Mouse (Mus musculus): ENCODE results near the gene Myom1.

Gene Myom1

DNA sequence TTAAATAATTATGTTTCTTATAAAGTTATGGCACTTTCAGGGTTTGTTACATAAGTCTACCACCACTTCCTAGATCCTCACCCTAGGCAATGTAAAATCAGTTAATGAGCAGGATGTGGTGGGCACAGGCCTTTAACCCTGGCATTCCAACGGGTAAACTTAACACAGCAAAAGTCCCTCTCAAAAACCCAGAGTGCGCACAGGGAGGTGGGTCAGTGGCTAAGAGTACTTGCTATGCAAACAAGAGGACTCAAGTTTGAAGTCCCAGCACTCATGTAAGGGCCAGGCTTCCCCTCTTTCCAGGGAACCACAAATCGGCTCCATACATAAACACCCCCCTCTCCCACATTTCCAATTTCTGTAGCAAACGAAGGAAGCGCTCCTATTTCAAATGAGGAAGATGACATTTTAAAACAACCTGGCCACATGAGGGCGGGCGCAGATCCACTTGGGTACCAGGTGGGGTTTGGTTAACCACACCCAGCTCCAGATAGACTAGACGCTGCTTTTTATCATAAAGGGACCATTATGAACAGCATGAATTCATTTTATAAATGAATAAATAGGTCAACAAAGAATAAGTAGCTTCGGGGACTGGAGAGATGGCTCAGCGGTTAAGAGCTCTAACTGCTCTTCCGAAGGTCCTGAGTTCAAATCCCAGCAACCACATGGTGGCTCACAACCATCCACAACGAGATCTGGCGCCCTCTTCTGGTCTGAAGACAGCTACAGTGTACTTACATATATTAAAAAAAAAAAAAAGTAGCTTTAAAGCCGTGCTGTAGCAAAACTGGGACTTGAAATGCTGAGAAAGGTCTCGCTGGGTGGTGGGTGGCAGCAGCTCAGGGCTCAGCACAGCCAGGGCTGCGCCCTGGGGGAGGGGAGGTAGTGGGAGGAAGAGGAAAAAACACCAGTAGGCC, 10.5 kb upstream of the Myom1 start:
- DNase-seq (ENCODE audit: low spot score) = no peak

DNA sequence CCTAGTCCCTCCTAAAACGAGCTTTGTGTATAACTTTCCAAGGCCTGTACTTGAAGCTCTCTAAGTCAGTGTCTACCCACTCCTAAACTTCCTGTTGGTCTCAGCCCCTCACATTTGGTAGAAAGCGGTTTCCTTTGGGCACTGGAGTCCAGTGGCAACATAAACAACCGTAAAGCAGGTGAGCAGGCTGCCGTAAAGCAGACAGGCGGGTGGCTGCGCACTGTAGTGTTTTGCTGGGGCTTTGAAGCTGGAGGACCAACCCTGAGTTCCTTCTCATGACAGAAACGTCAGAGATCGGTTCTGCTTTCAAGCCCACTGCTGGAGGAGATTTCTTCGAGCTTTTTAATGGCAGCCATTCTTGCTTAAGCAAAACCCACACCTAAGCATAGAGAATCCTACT, 9.8 kb upstream of the Myom1 start:
- DNase-seq (ENCODE audit: low spot score) = no peak

DNA sequence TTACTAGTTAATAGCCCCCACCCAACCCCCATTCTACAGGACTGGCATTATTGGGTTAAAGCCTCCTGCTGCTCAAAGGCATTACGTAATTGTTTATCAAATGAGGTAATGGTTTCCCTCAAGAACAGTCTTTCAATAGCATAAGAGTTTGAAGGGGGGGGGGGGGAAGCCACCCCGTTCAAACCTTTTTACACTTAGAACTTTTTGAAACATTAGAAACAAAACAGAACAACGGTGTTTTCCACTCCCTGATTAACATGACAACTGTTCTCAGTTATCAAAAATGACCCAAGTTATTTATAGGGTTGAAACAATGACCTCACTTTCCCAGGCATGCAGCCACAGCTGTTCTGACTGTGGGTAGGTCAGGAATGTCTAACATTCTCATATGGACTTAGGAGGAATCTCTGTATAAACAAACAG, 9.0 kb upstream of the Myom1 start:
- DNase-seq (ENCODE audit: low spot score) = no peak

DNA sequence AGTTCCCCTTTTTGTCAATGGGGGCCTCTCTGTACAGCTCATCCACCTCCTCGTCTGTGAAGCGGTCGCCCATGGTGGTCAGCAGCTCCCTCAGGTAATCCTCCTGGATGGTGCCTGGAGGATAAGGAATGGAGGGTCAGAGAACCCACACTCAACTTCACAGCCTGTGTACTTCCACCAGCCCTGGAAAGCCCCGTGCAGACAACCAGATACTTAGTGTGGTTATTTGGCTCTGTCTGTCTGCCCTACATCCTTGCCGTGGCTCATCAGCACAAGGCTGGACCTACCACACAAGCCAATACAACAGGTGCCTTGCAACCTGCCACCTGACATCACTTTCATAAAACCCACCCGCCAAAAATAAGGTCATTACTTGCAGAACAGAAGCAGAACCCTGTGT, 7.8 kb upstream of the Myom1 start:
- no peak for DNase-seq (ENCODE audit: low spot score)

DNA sequence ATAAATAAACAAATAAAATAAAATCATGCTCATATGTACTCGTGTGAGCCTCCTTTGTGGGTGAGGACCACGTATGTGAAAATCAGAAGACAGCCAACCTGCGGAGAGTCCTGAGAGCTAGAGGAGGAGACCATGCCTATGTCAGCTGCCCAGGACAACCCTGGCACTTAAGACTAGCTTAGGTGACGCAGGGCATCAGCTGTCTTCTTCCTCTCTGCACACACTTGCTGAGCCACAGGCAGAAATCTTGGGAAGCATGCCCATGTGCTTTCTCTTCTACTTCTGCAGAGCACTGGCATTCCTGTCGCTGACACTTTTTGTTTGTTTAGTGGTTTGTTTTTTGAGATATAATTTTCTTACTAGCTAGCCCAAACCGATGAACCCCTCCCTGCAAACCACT, 6.9 kb upstream of the Myom1 start:
- DNase-seq (ENCODE audit: low spot score) = no peak

DNA sequence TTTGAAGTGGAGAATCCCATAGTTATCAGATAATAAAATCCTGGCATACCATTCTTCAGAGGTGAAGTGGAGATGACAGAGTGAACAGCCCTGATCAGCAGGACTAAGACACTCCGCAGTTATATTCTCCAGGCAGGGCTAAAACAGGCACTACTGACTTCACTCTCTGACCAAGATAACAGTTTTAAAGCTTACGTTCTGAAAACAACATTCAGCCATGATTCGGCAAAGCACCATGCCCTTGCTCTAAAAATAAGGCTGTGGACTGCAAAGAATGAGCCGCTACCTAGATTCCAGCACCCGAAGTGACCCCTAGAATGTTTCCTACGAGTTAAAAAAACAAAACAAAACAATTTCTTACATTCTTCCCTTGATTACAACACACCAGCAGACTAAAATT, 4.6 kb upstream of the Myom1 start:
- DNase-seq (ENCODE audit: low spot score) = no peak

DNA sequence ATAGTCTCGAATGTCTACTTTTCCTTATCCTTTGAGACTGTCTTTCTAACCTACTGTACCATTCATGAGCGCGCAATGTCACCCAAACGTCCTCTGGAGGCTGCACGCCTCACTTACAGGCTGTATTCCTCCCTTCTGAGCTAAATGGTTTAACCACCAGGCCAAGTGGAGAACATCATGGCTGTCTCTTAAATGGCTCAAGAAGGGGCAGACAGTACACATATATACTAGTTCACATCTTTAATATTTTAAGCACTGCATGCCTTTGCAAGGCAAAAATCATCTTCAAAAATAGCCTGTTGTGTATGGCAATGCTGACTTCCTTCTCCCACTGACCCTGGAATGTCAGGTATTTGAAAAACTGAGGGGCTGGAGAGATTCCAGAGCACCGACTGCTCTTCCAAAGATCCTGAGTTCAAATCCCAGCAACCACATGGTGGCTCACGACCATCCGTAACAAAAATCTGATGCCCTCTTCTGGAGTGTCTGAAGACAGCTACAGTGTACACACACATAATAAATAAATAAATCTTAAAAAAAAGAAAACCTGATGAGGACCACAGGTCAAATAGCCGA, 3.9 kb upstream of the Myom1 start:
- no peak for DNase-seq (ENCODE audit: low spot score)

DNA sequence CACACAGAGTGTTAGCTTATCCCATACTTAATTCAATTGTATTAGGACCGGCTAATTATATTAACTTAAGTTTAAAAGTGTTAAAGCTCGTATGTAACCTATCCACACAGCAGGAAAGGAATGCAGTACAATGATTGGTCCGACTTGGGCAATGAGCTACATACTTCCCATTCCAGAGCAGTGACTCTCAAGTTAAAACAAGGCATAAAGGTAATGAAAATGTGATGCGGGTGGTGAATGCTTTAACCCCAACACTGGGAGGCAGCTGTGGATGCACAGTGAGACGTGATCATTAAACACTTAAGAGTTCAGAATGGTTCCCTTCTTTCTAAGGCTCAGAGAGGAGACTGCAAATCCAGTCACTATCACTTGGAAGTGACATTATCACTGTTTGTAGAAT, 3.2 kb upstream of the Myom1 start:
- no peak for DNase-seq (ENCODE audit: low spot score)

DNA sequence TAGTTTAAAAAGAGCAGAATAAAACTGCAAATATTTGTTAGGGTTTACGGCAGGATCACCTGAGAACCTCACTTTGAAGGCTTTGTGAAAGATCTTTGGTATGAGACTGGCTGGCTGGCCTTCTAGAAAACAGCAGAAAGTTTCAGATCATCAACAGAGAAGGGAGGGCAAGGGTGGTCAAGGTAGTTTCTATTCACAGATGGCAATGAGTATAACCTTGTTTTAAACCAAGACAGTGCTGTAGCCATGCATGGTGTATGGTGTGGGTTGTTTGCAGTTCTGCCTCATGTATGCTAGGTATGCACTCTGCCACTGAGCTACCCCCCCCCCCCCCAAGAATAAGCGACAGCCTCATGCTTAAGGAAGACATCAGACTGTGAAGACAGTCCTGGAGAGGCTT, 2.2 kb upstream of the Myom1 start:
- DNase-seq (ENCODE audit: low spot score) = no peak

DNA sequence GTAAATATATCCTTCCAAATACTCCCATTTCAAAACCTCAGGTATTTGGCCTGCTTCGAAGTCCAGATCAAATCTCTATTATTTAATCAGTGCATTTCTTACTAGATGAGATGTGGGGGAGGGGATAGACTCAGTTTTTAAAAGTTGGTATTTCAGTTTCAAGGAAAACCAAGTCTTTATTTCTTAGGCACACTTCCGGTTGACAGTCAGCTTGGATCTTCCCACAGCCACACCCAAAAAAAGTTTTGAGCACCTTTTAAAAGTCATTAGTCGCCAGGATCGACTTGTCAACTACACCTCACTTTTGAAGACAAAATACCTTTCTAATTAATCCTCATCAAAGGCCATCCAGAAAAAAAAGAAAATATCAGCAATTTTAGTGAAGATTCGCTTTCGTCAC, 1.4 kb upstream of the Myom1 start:
- no peak for DNase-seq (ENCODE audit: low spot score)

DNA sequence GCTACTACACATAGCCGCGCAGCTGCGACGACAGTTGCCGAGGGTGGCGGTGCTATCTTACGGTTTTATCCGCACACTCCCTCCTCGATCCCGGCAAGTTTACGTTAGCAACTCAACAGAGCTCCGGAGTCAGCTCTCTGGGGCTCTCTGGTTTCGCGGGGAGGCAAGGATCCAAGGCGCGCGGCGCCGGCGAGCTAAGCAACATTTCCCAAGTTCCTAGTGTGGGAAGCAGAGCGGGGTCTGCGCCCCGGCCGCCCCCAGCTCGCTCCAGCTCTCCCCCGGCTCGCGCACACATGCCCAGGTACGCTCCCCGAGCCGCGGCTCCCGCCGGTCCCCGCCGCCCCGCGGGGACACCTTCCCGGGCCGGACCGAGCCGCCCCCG, 743 bp upstream of the Myom1 start:
- no peak for DNase-seq (ENCODE audit: low spot score)

DNA sequence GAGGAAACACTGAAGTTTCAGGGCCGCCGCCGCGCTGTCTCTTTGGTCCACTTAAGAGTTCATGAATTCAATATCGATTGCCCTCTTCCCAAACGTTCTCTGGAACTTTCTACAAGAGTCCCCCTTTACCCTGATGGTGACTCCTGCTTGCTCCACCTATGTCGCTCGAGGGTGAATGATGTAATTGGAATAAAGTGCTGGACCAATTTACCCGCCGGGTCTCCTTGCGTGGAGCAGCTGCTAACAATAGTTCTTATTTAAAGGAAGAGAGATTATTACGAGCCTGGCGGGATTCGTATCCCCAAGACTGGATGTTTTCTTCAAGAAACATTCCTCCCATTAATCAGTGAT, 286 bp downstream of the Myom1 start, which contains the start of gene Myl12a:
TSS of gene Myl12a (minus strand) at position 135 of the 351 bp plus-strand sequence.
- no peak for DNase-seq (ENCODE audit: low spot score)

DNA sequence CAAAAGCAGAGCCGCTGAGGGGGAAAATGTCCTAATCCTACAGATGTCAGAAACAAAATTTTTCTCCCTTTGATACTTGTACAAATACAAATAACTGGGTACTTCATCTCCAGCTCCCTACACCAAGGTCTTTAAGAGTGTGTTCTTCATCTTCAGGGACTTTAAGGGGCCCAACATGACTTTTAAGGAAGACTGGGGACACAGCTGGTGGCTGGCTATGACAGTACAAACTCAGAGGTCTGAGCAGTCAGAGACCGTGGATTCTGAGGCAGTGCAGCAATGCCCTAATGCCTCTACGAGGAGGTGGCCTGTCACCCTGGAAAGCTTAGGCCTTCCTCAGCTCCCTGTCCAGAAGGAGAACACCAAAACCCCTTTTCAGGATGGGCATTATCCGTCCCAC, 679 bp downstream of the Myom1 start:
- DNase-seq (ENCODE audit: low spot score) = no peak

DNA sequence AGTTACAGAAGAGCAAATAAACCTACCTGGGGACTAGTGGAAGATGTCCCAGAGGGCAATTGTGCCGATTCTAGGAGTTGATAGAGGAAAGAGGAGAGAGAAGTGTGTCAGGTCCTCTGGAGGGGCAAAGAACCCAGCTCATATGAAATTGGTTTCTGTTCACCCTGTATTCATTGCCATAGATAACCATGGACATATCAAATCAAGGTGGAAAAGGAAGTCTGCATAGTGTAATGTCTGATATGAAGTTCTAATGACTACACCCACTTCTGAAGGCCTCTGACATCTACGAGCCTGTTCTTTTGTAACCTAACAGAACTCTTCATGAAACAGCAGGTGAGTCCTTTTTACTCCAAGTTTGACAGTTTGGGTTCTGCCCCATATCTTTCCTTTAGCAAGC, 1.3 kb downstream of the Myom1 start:
- no peak for DNase-seq (ENCODE audit: low spot score)

DNA sequence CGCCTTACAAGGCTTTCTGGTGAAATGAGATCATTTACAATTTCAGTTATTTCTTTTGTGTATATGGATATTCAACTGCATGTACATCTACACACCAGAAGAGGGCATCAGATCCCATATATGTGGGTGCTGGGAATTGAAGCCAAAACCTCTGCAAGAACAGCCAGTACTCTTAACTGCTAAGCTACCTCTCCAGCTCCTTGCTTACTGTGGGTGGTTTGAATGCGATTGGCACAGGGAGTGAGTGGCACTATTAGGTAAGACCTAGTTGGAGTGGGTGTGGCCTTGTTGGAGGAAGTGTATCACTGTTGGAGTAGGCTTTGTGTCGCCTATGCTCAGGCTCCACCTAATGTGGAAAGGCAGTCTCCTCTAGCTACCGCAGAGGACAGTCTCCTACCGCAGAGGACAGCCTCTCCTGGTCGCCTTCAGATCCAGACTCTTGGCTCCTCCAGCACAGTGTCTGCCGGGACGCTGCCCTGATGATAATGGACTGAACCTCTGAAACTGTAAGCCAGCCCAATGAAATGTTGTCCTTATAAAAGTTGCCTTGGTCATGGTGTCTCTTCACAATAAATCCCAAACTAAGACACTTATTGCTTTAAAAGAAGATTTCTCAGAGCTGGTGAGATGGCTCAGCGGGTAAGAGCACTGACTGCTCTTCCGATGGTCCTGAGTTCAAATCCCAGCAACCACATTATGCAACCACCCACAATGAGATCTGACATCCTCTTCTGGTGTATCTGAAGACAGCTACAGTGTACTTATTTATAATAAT, 1.9 kb downstream of the Myom1 start:
- no peak for DNase-seq (ENCODE audit: low spot score)

DNA sequence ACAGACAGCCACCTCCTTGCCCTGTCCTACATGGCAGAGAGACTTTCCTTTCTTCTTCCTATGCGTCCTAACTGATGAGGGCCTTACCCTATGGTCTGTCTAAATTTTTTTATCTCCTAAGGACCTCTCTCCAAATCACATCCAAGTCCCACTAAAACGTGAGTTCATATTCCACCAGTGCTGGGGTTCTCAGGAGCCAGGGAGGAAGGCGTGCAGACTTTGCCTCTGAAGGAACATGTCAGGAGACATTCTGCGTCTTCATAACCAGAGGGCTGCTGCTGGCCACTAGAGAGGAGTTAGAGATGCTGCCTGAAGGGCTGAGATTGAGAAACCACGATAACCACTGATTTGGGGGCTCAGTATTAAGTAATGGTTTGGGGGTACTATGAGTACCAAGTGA, 4.5 kb downstream of the Myom1 start:
- DNase-seq (ENCODE audit: low spot score) = no peak

DNA sequence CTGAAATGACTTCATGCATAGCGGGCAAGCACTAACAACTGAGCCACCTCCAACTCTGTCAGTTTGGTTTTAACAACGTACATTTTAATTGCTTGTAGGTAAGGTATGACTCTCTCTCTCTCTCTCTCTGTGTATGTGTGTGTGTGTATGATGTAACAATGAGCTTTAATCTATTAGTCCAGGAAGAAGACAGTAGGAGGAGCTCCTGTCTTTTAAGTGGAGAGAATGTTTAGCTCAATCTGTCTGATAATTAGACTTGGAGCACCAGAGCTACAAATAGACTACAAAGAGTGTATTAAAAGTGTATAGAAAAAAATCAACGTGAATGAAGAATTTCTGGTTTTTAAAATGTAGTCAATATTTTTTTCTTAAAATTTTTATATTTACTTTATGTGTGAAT, 6.2 kb downstream of the Myom1 start:
- no peak for DNase-seq (ENCODE audit: low spot score)

DNA sequence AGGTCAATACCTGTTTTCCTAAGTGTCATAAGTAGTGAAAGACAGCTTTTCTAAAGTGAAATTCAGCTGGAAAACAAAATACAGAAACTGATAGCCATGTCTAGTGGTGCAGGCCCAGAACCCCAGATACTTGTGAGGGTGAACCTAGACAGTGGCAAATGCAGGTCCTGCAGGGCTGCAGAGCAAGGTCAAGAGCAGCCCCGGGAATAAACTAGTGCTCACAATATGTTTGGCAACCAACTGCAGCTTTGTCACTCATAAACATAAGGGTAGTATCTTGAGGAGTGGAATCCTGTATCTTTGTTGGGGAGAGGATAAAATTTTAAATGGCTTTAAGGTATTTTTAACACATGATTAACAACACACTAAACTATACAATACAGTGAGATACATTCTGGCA, 7.3 kb downstream of the Myom1 start:
- no peak for DNase-seq (ENCODE audit: low spot score)

DNA sequence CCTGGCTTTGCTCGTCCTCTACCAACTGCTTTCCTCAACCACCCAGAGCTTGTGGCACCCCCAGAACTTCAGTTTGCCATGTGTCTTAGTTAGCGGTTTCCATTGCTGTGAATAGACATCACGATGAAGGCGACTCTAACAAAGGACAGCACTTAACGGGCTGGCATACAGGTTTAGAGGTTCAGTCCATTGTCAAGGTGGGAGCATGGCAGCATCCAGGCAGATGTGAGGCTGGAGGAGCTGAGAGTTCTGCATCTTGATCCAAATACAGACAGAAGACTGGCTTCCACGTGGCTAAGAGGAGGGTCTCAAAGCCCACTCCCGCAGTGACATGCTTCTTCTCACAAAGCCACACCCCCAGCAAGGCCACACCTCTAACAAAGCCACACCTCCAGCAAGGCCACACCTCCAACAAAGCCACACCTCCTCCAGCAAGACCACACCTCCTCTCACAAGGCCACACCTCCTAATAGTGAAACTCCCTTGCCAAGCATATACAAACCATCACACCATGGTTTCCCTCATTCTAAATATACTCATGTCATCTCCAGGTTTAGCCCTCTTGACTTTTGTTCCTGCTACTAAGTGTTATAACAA, 8.3 kb downstream of the Myom1 start:
- DNase-seq (ENCODE audit: low spot score) = no peak

DNA sequence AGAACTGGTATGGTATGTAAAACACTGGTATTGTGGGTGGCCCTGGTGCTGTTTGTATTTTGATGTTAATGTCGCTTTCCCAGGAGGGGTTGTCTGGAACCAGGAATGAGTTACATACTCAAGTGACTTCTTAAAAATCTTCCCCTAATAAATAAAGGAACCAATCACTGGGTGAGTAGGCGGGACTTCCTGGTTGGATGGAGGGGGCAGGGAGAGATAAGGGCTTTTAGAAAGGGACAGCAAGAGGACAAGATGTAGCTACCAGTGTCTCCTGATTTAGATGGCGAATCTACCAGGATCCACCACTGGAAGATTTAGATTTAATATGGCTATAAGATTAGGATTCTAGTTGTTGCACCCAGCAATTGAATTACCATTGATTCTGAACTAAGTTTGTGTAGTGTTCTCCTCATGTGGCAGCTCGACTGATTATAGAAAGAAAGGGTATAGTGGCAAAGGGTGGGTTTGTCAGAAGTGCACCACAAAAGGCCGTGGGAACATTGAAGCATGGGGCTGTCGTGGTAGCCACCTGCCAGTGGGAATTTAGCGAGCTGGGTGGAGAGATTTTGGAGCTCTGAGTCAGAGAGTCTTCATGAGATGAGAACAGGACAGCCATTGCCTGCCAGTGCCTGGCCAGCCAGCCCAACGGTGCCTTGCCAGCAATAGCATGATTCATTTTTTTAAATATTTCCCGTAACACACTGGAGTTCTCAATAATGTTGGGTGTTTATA, 9.7 kb downstream of the Myom1 start:
- DNase-seq (ENCODE audit: low spot score) = no peak

DNA sequence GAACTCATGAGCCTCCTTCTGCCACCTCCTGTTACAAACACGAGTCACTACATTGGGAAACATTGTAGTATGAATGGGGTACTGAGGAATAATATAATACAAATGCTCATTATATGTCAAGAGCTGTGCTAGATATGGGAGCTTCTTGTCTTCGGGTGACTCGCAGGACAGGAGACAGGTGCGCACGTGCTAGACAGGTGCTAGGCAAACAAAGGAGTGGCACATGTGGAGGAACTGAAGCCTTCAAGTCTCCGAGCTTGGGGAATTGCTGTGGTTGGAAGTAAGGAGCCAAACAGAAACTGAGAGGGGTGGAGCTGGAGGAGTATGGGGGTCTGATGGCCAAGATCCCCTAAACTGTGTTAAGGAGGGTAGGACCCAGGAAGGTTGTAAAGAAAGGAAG, 10.7 kb downstream of the Myom1 start:
- no peak for DNase-seq (ENCODE audit: low spot score)

DNA sequence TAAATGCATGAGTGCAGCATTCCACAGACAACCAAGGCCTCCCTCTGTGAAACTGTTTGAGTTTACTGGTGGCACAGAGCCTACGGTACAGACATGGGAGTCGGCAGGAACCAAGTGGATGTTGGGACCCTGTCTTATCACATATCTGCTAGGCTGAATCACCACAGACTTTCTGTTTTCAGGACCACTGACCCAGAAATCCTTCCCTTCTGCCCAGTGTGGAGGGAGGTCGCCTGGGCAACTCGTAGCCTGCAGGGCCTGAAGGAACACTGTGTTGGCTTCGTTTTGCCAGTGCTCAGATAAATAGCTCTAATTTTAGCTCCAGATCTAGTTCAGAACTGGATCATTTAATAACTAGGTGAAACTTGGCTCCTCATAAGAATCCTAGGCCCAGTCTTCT, 12.5 kb downstream of the Myom1 start:
- DNase-seq (ENCODE audit: low spot score) = no peak
